Mouse (Mus musculus) forebrain, embryonic 14.5 days (tissue): ENCODE measurements around the gene Osbpl9. TPM values are rescaled to one million over a fixed set of nuclear protein-coding genes. Genes with fewer than 3 reads are reported as not detected.

Experiments used
- ATAC-seq: fragments of 200-750 bp; cut with Nextera tagmentation; 2 replicates; pipeline ENCODE4 v1.8.0; 2017; ENCODE audit warnings: mild to moderate bottlenecking, moderate library complexity
- DNase-seq: peaks from one replicate; pipeline ENCODE4 v3.0.0-alpha.2; 2015; ENCODE audit warnings: low spot score
- H3K27ac ChIP-seq: fragments of 300-500 bp; sonication (generic); 2 replicates; pipeline ENCODE4 v1.5.1; 2014; ENCODE audit warnings: low read depth, mild to moderate bottlenecking, control low read depth, low read length, moderate library complexity
- H3K27me3 ChIP-seq: fragments of 300-500 bp; sonication (generic); replicated peaks from 2 replicates; pipeline ENCODE4 v1.6.1; 2014; ENCODE audit warnings: low read length, control low read depth, mixed read lengths; ENCODE audit not compliant: control insufficient read depth, insufficient read depth
- H3K36me3 ChIP-seq: fragments of 300-500 bp; sonication (generic); 2 replicates; pipeline ENCODE4 v1.6.1; 2014; ENCODE audit warnings: low read length, control low read depth; ENCODE audit not compliant: control insufficient read depth, insufficient read depth
- H3K4me1 ChIP-seq: fragments of 300-500 bp; sonication (generic); 2 replicates; pipeline ENCODE4 v1.6.1; 2014; ENCODE audit warnings: antibody characterized with exemption, low read length, control low read depth; ENCODE audit not compliant: control insufficient read depth, insufficient read depth
- H3K4me2 ChIP-seq: fragments of 300-500 bp; sonication (generic); 2 replicates; pipeline ENCODE4 v1.6.1; 2014; ENCODE audit warnings: mild to moderate bottlenecking, control low read depth, low read length
- H3K4me3 ChIP-seq: fragments of 300-500 bp; sonication (generic); 2 replicates; pipeline ENCODE4 v1.5.1; 2014; ENCODE audit warnings: low read depth, low read length, control low read depth
- H3K9ac ChIP-seq: fragments of 300-500 bp; sonication (generic); 2 replicates; pipeline ENCODE4 v1.6.1; 2014; ENCODE audit warnings: mild to moderate bottlenecking, low read length, control low read depth, moderate library complexity
- H3K9me3 ChIP-seq: fragments of 300-500 bp; sonication (generic); replicated peaks from 2 replicates; pipeline ENCODE4 v1.6.1; 2016; ENCODE audit warnings: low read length, control low read depth, mixed read lengths; ENCODE audit not compliant: control insufficient read depth
- whole genome bisulfite sequencing: fragments of 180-500 bp; shearing (Covaris S2); extraction: QIAGEN DNeasy Blood & Tissue Kit; methylation state at CpG from one replicate; pipeline ENCODE4 v1.1.7; 2014; 5-methylcytosine and 5-hydroxymethylcytosine counted together
- polyA plus RNA-seq: library from polyadenylated mRNA; unstranded; fragments of >200 nt; fragmentation: Nextera tagmentation; extraction: Ambion mirVana; gene quantifications from 2 replicates; pipeline ENCODE4 v1.2.1, GENCODE M21; 2014

The Osbpl9 gene
- polyA plus RNA-seq, 1 experiment from 2014 or later: 75.3 TPM

- Histone ChIP-seq H3K4me3 (no peak overlapping the region), H3K27me3 (no peaks in the 10 kb centered on the region), H3K36me3 (no peaks in the 10 kb centered on the region), H3K27ac (no peak overlapping the region; the same call in 1 of the 2 replicates), H3K4me2 (no peak overlapping the region), H3K9me3 (no peaks in the 10 kb centered on the region), H3K4me1 (peaks cover 3% of the 10 kb centered on the region; the same call in 1 of the 2 replicates), H3K9ac (no peak overlapping the region)
- DNase-seq (peak; percentile 40), ATAC-seq (no peak)
- WGBS: 69% methylated on average over 9 of the region's 9 CpGs
Measured at GRCm38 (mm10) chr4:109234806-109235350, 32.8 kb upstream of the Osbpl9 start.

GRCm38 (mm10) chr4:109234185-109234584, 32.1 kb upstream of the Osbpl9 start, which contains the start of gene Calr4:
TSS of gene Calr4 (plus strand) at chr4:109234485.
- Histone ChIP-seq H3K9ac (no peak within 1 kb of the TSS), H3K9me3 (no peaks in the 10 kb centered on the region), H3K27me3 (no peaks in the 10 kb centered on the region), H3K4me1 (peaks cover 3% of the 10 kb centered on the region; the same call in 1 of the 2 replicates), H3K4me3 (no peak within 1 kb of the TSS), H3K27ac (no peak within 1 kb of the TSS; the same call in 1 of the 2 replicates), H3K4me2 (no peak within 1 kb of the TSS), H3K36me3 (no peaks in the 10 kb centered on the region)
- DNase-seq: no peak
- WGBS: 85% methylated on average over 2 of the region's 2 CpGs
- no peak for ATAC-seq

- Histone ChIP-seq H3K27me3 (no peaks in the 10 kb centered on the region), H3K4me3 (no peak overlapping the region), H3K4me1 (peaks cover 9% of the 10 kb centered on the region), H3K9me3 (no peaks in the 10 kb centered on the region), H3K36me3 (no peaks in the 10 kb centered on the region), H3K9ac (no peak overlapping the region), H3K27ac (no peak overlapping the region), H3K4me2 (no peak overlapping the region)
- DNase-seq: no peak
- ATAC-seq: no peak
- WGBS: 67% methylated on average over 7 of the region's 7 CpGs
Measured at GRCm38 (mm10) chr4:109229766-109230279, 27.8 kb upstream of the Osbpl9 start.

- Histone ChIP-seq H3K4me3 (no peak overlapping the region), H3K4me1 (peaks cover 13% of the 10 kb centered on the region), H3K9me3 (no peaks in the 10 kb centered on the region), H3K9ac (no peak overlapping the region), H3K4me2 (no peak overlapping the region), H3K27ac (peak overlapping the region; percentile 70), H3K36me3 (no peaks in the 10 kb centered on the region), H3K27me3 (no peaks in the 10 kb centered on the region)
- DNase-seq (no peak), ATAC-seq (no peak)
- 63% methylated on average over 5 of the region's 5 CpGs for WGBS
Measured at GRCm38 (mm10) chr4:109226071-109226470, 24.0 kb upstream of the Osbpl9 start.

- no peaks in the 10 kb centered on the region for H3K27me3 ChIP-seq
- peaks cover 13% of the 10 kb centered on the region for H3K4me1 ChIP-seq
- H3K27ac ChIP-seq: peak overlapping the region; percentile 82
- no peak overlapping the region for H3K4me3 ChIP-seq
- WGBS: 50% methylated on average over 6 of the region's 6 CpGs
- H3K9me3 ChIP-seq: no peaks in the 10 kb centered on the region
- H3K36me3 ChIP-seq: no peaks in the 10 kb centered on the region
- peak; percentile 48 for DNase-seq
- H3K9ac ChIP-seq: no peak overlapping the region
- ATAC-seq: peak; percentile 70
- peak overlapping the region; percentile 4; the same call in 1 of the 2 replicates for H3K4me2 ChIP-seq
Measured at GRCm38 (mm10) chr4:109225606-109226005, 23.5 kb upstream of the Osbpl9 start.

- ATAC-seq: peak; percentile 95
- no peak overlapping the region for H3K9ac ChIP-seq
- no peaks in the 10 kb centered on the region for H3K36me3 ChIP-seq
- no peak overlapping the region for H3K4me3 ChIP-seq
- no peaks in the 10 kb centered on the region for H3K27me3 ChIP-seq
- peak overlapping the region; percentile 82 for H3K27ac ChIP-seq
- peaks cover 13% of the 10 kb centered on the region for H3K4me1 ChIP-seq
- WGBS: 21% methylated on average over 13 of the region's 13 CpGs
- no peaks in the 10 kb centered on the region for H3K9me3 ChIP-seq
- DNase-seq: peak; percentile 92
- H3K4me2 ChIP-seq: peak overlapping the region; percentile 4; the same call in 1 of the 2 replicates
Measured at GRCm38 (mm10) chr4:109224762-109225552, 22.9 kb upstream of the Osbpl9 start.

GRCm38 (mm10) chr4:109222001-109222400, 19.9 kb upstream of the Osbpl9 start:
- H3K4me1 ChIP-seq: peaks cover 13% of the 10 kb centered on the region
- no peak overlapping the region for H3K27ac ChIP-seq
- H3K4me2 ChIP-seq: no peak overlapping the region
- ATAC-seq (no peak), DNase-seq (no peak)
- H3K4me3 ChIP-seq: no peak overlapping the region
- H3K9ac ChIP-seq: no peak overlapping the region
- no peaks in the 10 kb centered on the region for H3K36me3 ChIP-seq
- H3K9me3 ChIP-seq: no peaks in the 10 kb centered on the region
- WGBS: 88% methylated on average over 3 of the region's 3 CpGs
- no peaks in the 10 kb centered on the region for H3K27me3 ChIP-seq

- Histone ChIP-seq H3K4me2 (no peak overlapping the region), H3K4me3 (no peak overlapping the region), H3K36me3 (no peaks in the 10 kb centered on the region), H3K9me3 (no peaks in the 10 kb centered on the region), H3K27ac (no peak overlapping the region), H3K4me1 (peaks cover 11% of the 10 kb centered on the region; the same call in 1 of the 2 replicates), H3K9ac (no peak overlapping the region), H3K27me3 (no peaks in the 10 kb centered on the region)
- DNase-seq (no peak), ATAC-seq (no peak)
- 80% methylated on average over 14 of the region's 14 CpGs for WGBS
Measured at GRCm38 (mm10) chr4:109220441-109220940, 18.4 kb upstream of the Osbpl9 start.
